Comparison of ENCODE assay signal across 8 mouse cellular contexts in genomic region chr12:79750253-79751125, GRCm38 (mm10).
DNase-seq lines count a peak whose midpoint lies in the region; ATAC-seq and TF ChIP-seq lines count a peak whose summit lies in the region.

No protein-coding gene starts in this region.

- no peaks in the 10 kb centered on the region for H3K9me3 ChIP-seq in G1E (replicated peaks)
- no peaks in the 10 kb centered on the region for H3K9me3 ChIP-seq in intestine, embryonic 16.5 days (ENCODE audit: control insufficient read depth, low read length)
- no peaks in the 10 kb centered on the region for H3K9me3 ChIP-seq in stomach, postnatal 0 days (ENCODE audit: control insufficient read depth, low read length)

- TF ChIP-seq POLR2A in bone marrow macrophage, adult 2 months (IDR thresholded peaks at IDR 0.05; ENCODE audit: borderline replicate concordance, low read depth, low read length), result no peak

- H3K4me2 ChIP-seq in intestine, embryonic 16.5 days (ENCODE audit: low read depth, low read length), result peak overlapping the region; percentile 8; the same call in 1 of the 2 replicates
- peak overlapping the region; percentile 30 for H3K4me2 ChIP-seq in stomach, postnatal 0 days (replicated peaks; ENCODE audit: low read depth)

- H3K4me3 ChIP-seq in G1E (ENCODE audit: low read depth, low read length) (no peak overlapping the region; the same call in 1 of the 2 replicates), macrophage (ENCODE audit: inconsistent target) (no peak overlapping the region; the same call in 1 of the 2 replicates)
- H3K4me3 ChIP-seq in bone marrow macrophage, adult 2 months (ENCODE audit: insufficient read depth, low read length), result no peak overlapping the region
- H3K4me3 ChIP-seq in intestine, embryonic 16.5 days (ENCODE audit: low read length), result no peak overlapping the region
- H3K4me3 ChIP-seq in stomach, postnatal 0 days (ENCODE audit: low read depth, low read length), result no peak overlapping the region

- H3K9ac ChIP-seq in intestine, embryonic 16.5 days (ENCODE audit: low read depth, low read length), result peak overlapping the region; percentile 41; the same call in 1 of the 2 replicates
- no peak overlapping the region for H3K9ac ChIP-seq in stomach, postnatal 0 days (ENCODE audit: low read length)

- TF ChIP-seq EP300 in stomach, postnatal 0 days (optimal IDR thresholded peaks at IDR 0.05), result no peak

- no peaks in the 10 kb centered on the region for H3K27me3 ChIP-seq in G1E (ENCODE audit: insufficient read depth, low read length)
- no peaks in the 10 kb centered on the region for H3K27me3 ChIP-seq in intestine, embryonic 16.5 days (replicated peaks; ENCODE audit: control insufficient read depth, insufficient read depth, low read length)
- no peaks in the 10 kb centered on the region for H3K27me3 ChIP-seq in stomach, postnatal 0 days (ENCODE audit: control insufficient read depth, insufficient read depth, low read length)

- peak; percentile 84 for DNase-seq in G1E (ENCODE audit: low spot score)
- peak; percentile 98 for DNase-seq in heart, adult 11 months
- DNase-seq in stomach, postnatal 0 days (ENCODE audit: low spot score), result peak; percentile 32
- DNase-seq in ovary, postnatal 36 days (ENCODE audit: low spot score), result no peak
- DNase-seq in adrenal gland, adult 8-10 months, result no peak

- 25% methylated on average over 10 of the region's 10 CpGs for WGBS in intestine, embryonic 16.5 days
- WGBS in macrophage (ENCODE audit: missing documents), result 70% methylated on average over 10 of the region's 10 CpGs
- WGBS in stomach, postnatal 0 days, result 23% methylated on average over 10 of the region's 10 CpGs

- peak; percentile 82 for ATAC-seq in G1E (ENCODE audit: extremely low read depth, insufficient number of reproducible peaks, low FRiP score, poor library complexity, severe bottlenecking)
- ATAC-seq in intestine, embryonic 16.5 days, result peak; percentile 82
- ATAC-seq in stomach, postnatal 0 days (ENCODE audit: low FRiP score, low TSS enrichment), result peak; percentile 81

- no peak for TF ChIP-seq CTCF in G1E (IDR thresholded peaks at IDR 0.05; ENCODE audit: low read depth, low read length)
- TF ChIP-seq CTCF in bone marrow macrophage, adult 2 months (IDR thresholded peaks at IDR 0.05; ENCODE audit: low read depth, low read length), result no peak
- no peak for TF ChIP-seq CTCF in stomach, postnatal 0 days (IDR thresholded peaks at IDR 0.05; ENCODE audit: low read depth)

- H3K36me3 ChIP-seq in G1E (replicated peaks) (peaks cover 7% of the 10 kb centered on the region), macrophage (ENCODE audit: inconsistent target) (no peaks in the 10 kb centered on the region)
- H3K36me3 ChIP-seq in intestine, embryonic 16.5 days (ENCODE audit: control insufficient read depth, insufficient read depth, low read length), result no peaks in the 10 kb centered on the region
- no peaks in the 10 kb centered on the region for H3K36me3 ChIP-seq in stomach, postnatal 0 days (ENCODE audit: control insufficient read depth, insufficient read depth, low read length)

- H3K79me2 ChIP-seq in macrophage (ENCODE audit: inconsistent target), result no peaks in the 10 kb centered on the region

- H3K4me1 ChIP-seq in G1E (ENCODE audit: insufficient read depth, low read depth, low read length), result peaks cover 48% of the 10 kb centered on the region
- H3K4me1 ChIP-seq in bone marrow macrophage, adult 2 months (ENCODE audit: control insufficient read depth, insufficient read depth, low read length), result peaks cover 49% of the 10 kb centered on the region
- peaks cover 40% of the 10 kb centered on the region for H3K4me1 ChIP-seq in intestine, embryonic 16.5 days (ENCODE audit: control insufficient read depth, insufficient read depth, low read length)
- peaks cover 14% of the 10 kb centered on the region for H3K4me1 ChIP-seq in stomach, postnatal 0 days (replicated peaks; ENCODE audit: control insufficient read depth, insufficient read depth)

- peak overlapping the region; percentile 79 for H3K27ac ChIP-seq in bone marrow macrophage, adult 2 months (ENCODE audit: insufficient read depth, low read depth, low read length)
- peak overlapping the region; percentile 70 for H3K27ac ChIP-seq in intestine, embryonic 16.5 days (ENCODE audit: low read length)
- peak overlapping the region; percentile 70 for H3K27ac ChIP-seq in macrophage
- peak overlapping the region; percentile 37 for H3K27ac ChIP-seq in stomach, postnatal 0 days (replicated peaks)

Comparison
In these comparisons a context has a peak if more than half of its experiments do, and no peak if none do; other contexts are left out.
1. DNase-seq: peak in G1E (single experiment), heart, adult 11 months (single experiment) and stomach, postnatal 0 days (single experiment); none in ovary, postnatal 36 days (single experiment) and adrenal gland, adult 8-10 months (single experiment).
2. Peak in every context shown above with its lines, with median percentiles within 50 percentile points of each other: ATAC-seq and H3K27ac ChIP-seq.